Mouse (Mus musculus): ENCODE results near the gene Ccr1l1. TPM values are rescaled to one million over a fixed set of nuclear protein-coding genes. Genes with fewer than 3 reads are reported as not detected.

Ccr1l1 gene
- polyA plus RNA-seq, 1 experiment from 2014 or later, result not detected

GRCm38 (mm10) chr9:123935346-123935745, 42.9 kb downstream of the Ccr1l1 start:
- no peak overlapping the region for H3K4me3 ChIP-seq (replicated peaks)
- H3K36me3 ChIP-seq, result no peaks in the 10 kb centered on the region
- no peak overlapping the region for H3K27ac ChIP-seq (replicated peaks)
- H3K9me3 ChIP-seq (replicated peaks), result no peaks in the 10 kb centered on the region
- whole genome bisulfite sequencing, result 96% methylated on average over 6 of the region's 6 CpGs
- H3K27me3 ChIP-seq (replicated peaks), result no peaks in the 10 kb centered on the region
- no peak overlapping the region for H3K9ac ChIP-seq (replicated peaks)
- ATAC-seq (ENCODE audit: low FRiP score), result no peak
- H3K4me2 ChIP-seq, result no peak overlapping the region
- H3K4me1 ChIP-seq, result no peaks in the 10 kb centered on the region

GRCm38 (mm10) chr9:123933716-123934445, 44.3 kb downstream of the Ccr1l1 start:
- whole genome bisulfite sequencing, result 92% methylated on average over 5 of the region's 5 CpGs
- no peak for ATAC-seq (ENCODE audit: low FRiP score)
- H3K27ac ChIP-seq (replicated peaks), result no peak overlapping the region
- H3K9ac ChIP-seq (replicated peaks), result no peak overlapping the region
- H3K27me3 ChIP-seq (replicated peaks), result no peaks in the 10 kb centered on the region
- no peaks in the 10 kb centered on the region for H3K36me3 ChIP-seq
- H3K4me3 ChIP-seq (replicated peaks), result no peak overlapping the region
- H3K4me2 ChIP-seq, result no peak overlapping the region
- H3K9me3 ChIP-seq (replicated peaks), result no peaks in the 10 kb centered on the region
- H3K4me1 ChIP-seq, result no peaks in the 10 kb centered on the region

GRCm38 (mm10) chr9:123932911-123933675, 45.1 kb downstream of the Ccr1l1 start:
- Histone ChIP-seq H3K36me3 (no peaks in the 10 kb centered on the region), H3K9me3 (replicated peaks) (no peaks in the 10 kb centered on the region), H3K4me2 (no peak overlapping the region), H3K27ac (replicated peaks) (no peak overlapping the region), H3K27me3 (replicated peaks) (no peaks in the 10 kb centered on the region), H3K4me1 (no peaks in the 10 kb centered on the region), H3K9ac (replicated peaks) (no peak overlapping the region), H3K4me3 (replicated peaks) (no peak overlapping the region)
- 91% methylated on average over 19 of the region's 19 CpGs for WGBS
- no peak for ATAC-seq (ENCODE audit: low FRiP score)

- Histone ChIP-seq H3K27me3 (replicated peaks) (no peaks in the 10 kb centered on the region), H3K4me3 (replicated peaks) (no peak overlapping the region), H3K36me3 (no peaks in the 10 kb centered on the region), H3K9me3 (replicated peaks) (no peaks in the 10 kb centered on the region), H3K27ac (replicated peaks) (no peak overlapping the region), H3K4me1 (no peaks in the 10 kb centered on the region), H3K4me2 (no peak overlapping the region), H3K9ac (replicated peaks) (no peak overlapping the region)
- ATAC-seq (ENCODE audit: low FRiP score), result no peak
- WGBS, result 88% methylated on average over 5 of the region's 6 CpGs
Measured at GRCm38 (mm10) chr9:123931761-123932700, 46.2 kb downstream of the Ccr1l1 start.

- ATAC-seq (ENCODE audit: low FRiP score), result no peak
- 91% methylated on average over 3 of the region's 3 CpGs for WGBS
Measured at GRCm38 (mm10) chr9:123930926-123931325, 47.3 kb downstream of the Ccr1l1 start.

GRCm38 (mm10) chr9:123930476-123930875, 47.7 kb downstream of the Ccr1l1 start:
- 81% methylated on average over 3 of the region's 3 CpGs for WGBS
- H3K9me3 ChIP-seq (replicated peaks), result no peaks in the 10 kb centered on the region
- no peak overlapping the region for H3K27ac ChIP-seq (replicated peaks)
- H3K4me1 ChIP-seq, result peaks cover 5% of the 10 kb centered on the region
- H3K27me3 ChIP-seq (replicated peaks), result no peaks in the 10 kb centered on the region
- H3K4me2 ChIP-seq, result no peak overlapping the region
- no peak for ATAC-seq (ENCODE audit: low FRiP score)
- no peaks in the 10 kb centered on the region for H3K36me3 ChIP-seq
- H3K4me3 ChIP-seq (replicated peaks), result no peak overlapping the region
- no peak overlapping the region for H3K9ac ChIP-seq (replicated peaks)

More at GRCm38 (mm10) chr9:123930926-123931325, 47.3 kb downstream of the Ccr1l1 start:
- Histone ChIP-seq H3K9me3 (replicated peaks) (no peaks in the 10 kb centered on the region), H3K4me1 (peaks cover under 1% of the 10 kb centered on the region), H3K9ac (replicated peaks) (no peak overlapping the region), H3K4me3 (replicated peaks) (no peak overlapping the region), H3K27ac (replicated peaks) (no peak overlapping the region), H3K4me2 (no peak overlapping the region), H3K36me3 (no peaks in the 10 kb centered on the region), H3K27me3 (replicated peaks) (no peaks in the 10 kb centered on the region)

- no peak overlapping the region for H3K4me3 ChIP-seq (replicated peaks)
- 82% methylated on average over 4 of the region's 4 CpGs for WGBS
- no peak overlapping the region for H3K27ac ChIP-seq (replicated peaks)
- H3K36me3 ChIP-seq, result no peaks in the 10 kb centered on the region
- H3K9ac ChIP-seq (replicated peaks), result no peak overlapping the region
- H3K4me1 ChIP-seq, result peaks cover 6% of the 10 kb centered on the region
- ATAC-seq (ENCODE audit: low FRiP score), result no peak
- no peak overlapping the region for H3K4me2 ChIP-seq
- no peaks in the 10 kb centered on the region for H3K27me3 ChIP-seq (replicated peaks)
- H3K9me3 ChIP-seq (replicated peaks), result no peaks in the 10 kb centered on the region
Measured at GRCm38 (mm10) chr9:123929936-123930335, 48.3 kb downstream of the Ccr1l1 start.

GRCm38 (mm10) chr9:123928759-123929246, 49.4 kb downstream of the Ccr1l1 start:
- H3K36me3 ChIP-seq, result no peaks in the 10 kb centered on the region
- H3K9ac ChIP-seq (replicated peaks), result no peak overlapping the region
- 66% methylated on average over 8 of the region's 8 CpGs for WGBS
- H3K27ac ChIP-seq (replicated peaks), result no peak overlapping the region
- H3K4me2 ChIP-seq, result no peak overlapping the region
- peaks cover 8% of the 10 kb centered on the region for H3K4me1 ChIP-seq
- H3K4me3 ChIP-seq (replicated peaks), result no peak overlapping the region
- no peaks in the 10 kb centered on the region for H3K9me3 ChIP-seq (replicated peaks)
- H3K27me3 ChIP-seq (replicated peaks), result no peaks in the 10 kb centered on the region
- no peak for ATAC-seq (ENCODE audit: low FRiP score)

- WGBS, result 75% methylated on average over 12 of the region's 12 CpGs
Measured at GRCm38 (mm10) chr9:123928118-123928758, 50.0 kb downstream of the Ccr1l1 start.

GRCm38 (mm10) chr9:123927281-123927960, 50.8 kb downstream of the Ccr1l1 start:
- ATAC-seq (ENCODE audit: low FRiP score), result no peak
- no peak overlapping the region for H3K9ac ChIP-seq (replicated peaks)
- H3K36me3 ChIP-seq, result no peaks in the 10 kb centered on the region
- H3K27ac ChIP-seq (replicated peaks), result no peak overlapping the region
- whole genome bisulfite sequencing, result 60% methylated on average over 16 of the region's 16 CpGs
- H3K4me3 ChIP-seq (replicated peaks), result no peak overlapping the region
- no peaks in the 10 kb centered on the region for H3K9me3 ChIP-seq (replicated peaks)
- no peaks in the 10 kb centered on the region for H3K27me3 ChIP-seq (replicated peaks)
- no peak overlapping the region for H3K4me2 ChIP-seq
- peaks cover 16% of the 10 kb centered on the region for H3K4me1 ChIP-seq

More at GRCm38 (mm10) chr9:123928118-123928758, 50.0 kb downstream of the Ccr1l1 start:
- no peak overlapping the region for H3K4me2 ChIP-seq
- H3K4me3 ChIP-seq (replicated peaks), result no peak overlapping the region
- H3K27me3 ChIP-seq (replicated peaks), result no peaks in the 10 kb centered on the region
- H3K9me3 ChIP-seq (replicated peaks), result no peaks in the 10 kb centered on the region
- no peak overlapping the region for H3K27ac ChIP-seq (replicated peaks)
- no peaks in the 10 kb centered on the region for H3K36me3 ChIP-seq
- peaks cover 14% of the 10 kb centered on the region for H3K4me1 ChIP-seq
- ATAC-seq (ENCODE audit: low FRiP score), result no peak
- H3K9ac ChIP-seq (replicated peaks), result no peak overlapping the region

Measured in neural tube, embryonic 15.5 days (tissue).